Mouse (Mus musculus) layer of hippocampus, postnatal 10 days (tissue): ENCODE measurements around the gene Fgf9. TPM values are rescaled to one million over a fixed set of nuclear protein-coding genes. Genes with fewer than 3 reads are reported as not detected.

ENCODE experiments used
- DNase-seq, 2 experiments: peaks; one replicate each; pipeline ENCODE4 v3.0.0; 2021; ENCODE audit warnings: low spot score in 2 of 2
- long read RNA-seq: library from polyadenylated mRNA; stranded (forward); transcript quantifications from one replicate; pipeline ENCODE4 v2.0.0, GENCODE M21; 2023
- total RNA-seq, 2 experiments: library from RNA; stranded (reverse); gene quantifications; 2 replicates each; pipeline ENCODE4 v1.2.3; 2021

The Fgf9 gene
- 10 to 100 TPM; 15.8 to 16.9 TPM for total RNA-seq
- long read RNA-seq, transcript Fgf9-201 (3 exons, 1,593 nt) = major isoform, 7 of 13 reads
- long read RNA-seq, partial matches to known transcripts = 0 of 13 reads
- long read RNA-seq, other reads (novel, unspliced or antisense) = 5 of 13 reads

- DNase-seq = no peak
These were observed at the start of gene Fgf9 for GRCm38 (mm10) chr14:58070481-58071119. Fgf9 (plus strand) TSS chr14:58070547.

GRCm38 (mm10) chr14:58034567-58034966 is 35.8 kb upstream of the Fgf9 start:
- DNase-seq = peak; percentile 79 to 82

GRCm38 (mm10) chr14:58036174-58036573 is 34.2 kb upstream of the Fgf9 start:
- DNase-seq = no peak

DNA sequence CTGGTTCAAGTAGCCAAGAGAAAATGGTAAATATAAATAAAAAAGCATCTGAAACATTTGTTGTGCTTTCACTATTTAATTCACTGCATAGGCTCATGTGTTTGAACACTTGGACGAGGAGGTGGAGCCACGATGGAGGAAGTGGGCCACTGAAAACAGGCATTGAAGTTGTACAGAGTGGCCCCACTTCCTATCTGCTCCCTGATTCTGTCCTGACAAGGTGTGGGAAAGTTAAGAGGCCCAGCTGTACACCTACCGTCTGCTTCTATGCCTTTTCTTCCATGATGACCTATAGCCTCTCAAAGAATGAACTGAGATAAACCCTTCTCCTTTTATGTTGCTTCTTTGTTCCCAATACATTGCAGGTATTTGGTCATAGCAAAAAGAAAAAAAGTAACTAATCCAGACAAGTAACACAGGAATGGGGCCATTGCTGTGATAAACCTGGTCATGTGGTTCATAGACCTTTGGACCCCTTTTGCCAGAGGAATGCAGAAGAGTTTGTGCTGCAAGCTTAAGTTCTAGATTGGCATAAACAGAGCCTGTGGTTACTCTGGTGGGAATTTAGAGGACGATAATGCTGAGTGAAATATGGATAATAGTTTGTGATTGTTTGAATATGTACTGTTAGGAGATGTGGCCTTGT is 23.6 kb upstream of the Fgf9 start:
- DNase-seq = no peak

GRCm38 (mm10) chr14:58050691-58051090 is 19.7 kb upstream of the Fgf9 start:
- no peak for DNase-seq

DNA sequence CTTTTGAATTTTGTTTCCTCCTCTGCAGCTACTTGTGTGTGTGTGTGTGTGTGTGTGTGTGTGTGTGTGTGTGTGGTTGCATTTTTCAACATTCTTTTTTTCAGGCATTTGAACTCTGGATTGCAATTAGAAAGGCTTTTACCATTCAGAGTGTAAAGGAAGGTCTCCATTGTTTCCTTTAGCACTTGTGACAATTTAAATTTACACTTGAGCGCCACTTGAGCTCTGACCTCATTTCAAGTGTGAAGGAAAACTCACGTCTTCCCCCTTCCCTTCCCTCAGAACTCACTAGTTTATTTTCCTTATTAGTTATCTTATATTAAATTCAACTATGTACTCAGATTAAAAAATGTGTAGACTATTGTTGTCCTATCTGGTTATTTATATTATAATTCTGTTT is 2.8 kb upstream of the Fgf9 start:
- DNase-seq = no peak

DNA sequence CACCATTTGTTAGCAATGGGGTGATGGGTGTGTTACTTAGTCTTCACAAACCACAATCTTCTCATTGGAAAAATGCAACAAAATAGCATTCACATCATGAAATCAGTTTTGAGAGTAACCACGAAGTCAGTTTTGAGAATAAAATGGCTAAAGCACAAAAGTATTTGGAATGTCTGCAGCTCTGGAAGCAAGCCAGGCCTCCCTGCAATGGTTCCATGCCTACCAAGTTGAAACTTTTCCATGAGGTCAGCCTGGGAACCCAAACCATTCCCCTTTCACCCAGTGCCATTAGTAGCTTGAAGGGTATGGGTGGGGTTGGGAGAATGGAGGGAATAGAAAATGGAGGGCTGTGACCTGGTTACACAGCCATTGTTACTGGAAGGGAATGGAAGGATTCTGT is 1.7 kb upstream of the Fgf9 start:
- DNase-seq = no peak

GRCm38 (mm10) chr14:58069927-58070326 is 420 bp upstream of the Fgf9 start:
- no peak for DNase-seq

GRCm38 (mm10) chr14:58071120-58071641 is 834 bp downstream of the Fgf9 start:
- DNase-seq = peak; percentile 24 to 62

- peak; percentile 52 to 73 for DNase-seq
These were observed 1.8 kb downstream of the Fgf9 start for GRCm38 (mm10) chr14:58071830-58072770.

DNA sequence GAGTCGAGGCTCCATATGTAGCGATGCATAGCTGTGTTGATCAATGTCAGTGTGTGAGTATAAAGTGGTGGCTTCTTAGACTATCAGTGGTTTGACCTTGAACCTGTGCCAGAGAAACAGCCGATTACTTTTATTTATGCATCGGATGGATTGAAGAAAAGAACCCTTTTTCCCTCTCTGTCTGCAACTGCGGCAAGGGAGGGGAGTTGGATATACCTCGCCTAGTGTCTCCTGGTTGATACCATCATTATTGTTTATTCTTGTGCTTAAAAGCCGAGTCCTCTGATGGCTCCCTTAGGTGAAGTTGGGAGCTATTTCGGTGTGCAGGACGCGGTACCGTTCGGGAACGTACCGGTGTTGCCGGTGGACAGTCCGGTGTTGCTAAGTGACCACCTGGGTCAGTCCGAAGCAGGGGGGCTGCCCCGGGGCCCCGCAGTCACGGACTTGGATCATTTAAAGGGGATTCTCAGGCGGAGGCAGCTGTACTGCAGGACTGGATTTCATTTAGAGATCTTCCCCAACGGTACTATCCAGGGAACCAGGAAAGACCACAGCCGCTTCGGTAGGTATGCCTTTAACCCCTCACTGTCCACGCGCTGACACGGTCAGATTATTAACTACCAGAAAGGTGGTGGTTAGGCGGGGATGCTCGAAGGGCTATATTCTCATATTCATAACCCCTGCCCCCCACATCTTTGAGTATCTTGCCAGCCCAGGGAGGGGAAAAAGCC is 2.6 kb downstream of the Fgf9 start:
- no peak for DNase-seq

DNA sequence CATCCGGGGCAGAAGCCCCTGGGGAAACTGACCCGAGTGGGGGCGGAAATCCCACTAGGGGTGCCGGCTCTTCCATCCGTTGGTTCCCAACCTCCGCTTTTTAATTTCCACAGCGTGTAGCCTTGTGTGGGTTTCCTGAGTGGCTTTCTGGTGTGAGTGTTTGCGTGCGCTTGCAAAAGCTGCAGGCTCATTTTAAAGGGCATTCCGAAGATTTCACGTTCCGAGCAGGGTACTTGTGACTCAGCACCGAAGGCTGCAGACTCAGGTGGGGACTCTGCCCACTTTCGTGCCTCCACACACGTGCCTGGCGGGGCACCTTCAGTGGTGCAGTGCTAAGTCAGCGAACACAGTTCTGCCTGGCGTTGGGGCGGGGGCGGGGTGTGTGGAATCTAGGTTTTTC is 3.6 kb downstream of the Fgf9 start:
- DNase-seq = no peak

DNA sequence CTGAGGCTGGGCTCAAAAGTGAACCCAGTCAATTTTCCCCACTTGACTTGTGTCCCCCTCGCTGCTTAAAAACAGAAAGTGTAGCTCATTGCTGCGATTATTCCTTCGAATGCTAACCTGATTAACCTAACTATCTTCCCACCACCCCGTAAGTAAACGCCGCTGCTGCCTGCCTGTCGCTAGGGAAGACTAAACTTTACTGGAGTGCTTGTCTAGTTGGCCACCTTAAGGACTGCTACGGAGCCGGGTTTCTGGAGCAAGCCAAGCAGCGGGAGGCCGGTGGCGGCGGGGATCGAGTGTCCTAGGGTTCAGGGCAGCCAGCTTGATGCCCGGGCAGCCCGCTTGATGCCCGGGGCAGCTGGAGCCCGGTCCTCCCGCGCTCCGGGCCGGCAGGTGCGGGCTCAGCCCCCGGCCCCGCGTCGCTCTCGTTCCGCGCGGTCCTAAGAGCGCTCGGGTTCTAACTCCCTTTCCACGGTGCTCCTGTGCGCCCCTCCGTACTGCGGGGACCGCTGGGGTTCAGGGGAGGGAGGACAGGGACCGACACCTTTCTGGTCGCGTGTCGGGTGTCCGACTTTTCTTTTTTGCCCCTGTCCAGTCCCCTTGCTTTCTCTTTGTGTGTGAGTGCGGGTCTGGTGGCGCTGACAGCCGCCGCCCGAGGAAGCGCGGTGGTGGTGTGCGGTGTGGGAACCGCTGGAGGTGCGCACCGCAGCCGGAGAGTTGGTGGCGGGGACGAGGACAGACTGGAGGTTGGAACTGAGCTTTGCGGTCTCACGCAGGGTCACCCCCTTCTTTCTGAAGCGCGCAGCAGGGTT is 4.5 kb downstream of the Fgf9 start:
- peak; percentile 43 to 67 for DNase-seq

GRCm38 (mm10) chr14:58075433-58076029 is 5.2 kb downstream of the Fgf9 start:
- peak; percentile 35 to 56 for DNase-seq

DNA sequence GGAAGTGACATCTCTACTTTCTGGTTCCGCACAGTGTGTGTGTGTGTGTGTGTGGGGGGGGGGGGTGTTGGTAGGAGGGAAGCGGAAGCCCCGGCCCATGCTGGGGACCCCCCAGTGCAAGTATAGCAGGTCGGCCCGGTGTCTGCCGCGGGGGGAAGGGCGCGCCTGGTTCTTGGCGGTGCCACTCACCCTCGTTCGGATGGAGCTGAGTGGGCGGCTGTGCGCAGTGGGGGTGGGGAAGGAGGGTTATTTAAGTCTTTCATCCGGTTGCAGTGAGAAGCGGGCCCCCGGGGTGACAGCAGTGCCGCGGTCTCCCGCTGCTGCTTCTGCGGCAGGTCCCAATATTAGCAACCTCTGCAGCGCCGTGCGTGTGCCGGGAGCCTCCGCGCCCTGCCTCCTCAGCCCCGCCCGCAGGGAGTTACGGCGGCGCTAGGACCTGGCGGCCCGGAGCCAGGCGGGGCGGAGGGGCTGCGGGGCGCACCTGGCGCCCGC is 5.7 kb downstream of the Fgf9 start:
- DNase-seq = peak; percentile 65 to 71

DNA sequence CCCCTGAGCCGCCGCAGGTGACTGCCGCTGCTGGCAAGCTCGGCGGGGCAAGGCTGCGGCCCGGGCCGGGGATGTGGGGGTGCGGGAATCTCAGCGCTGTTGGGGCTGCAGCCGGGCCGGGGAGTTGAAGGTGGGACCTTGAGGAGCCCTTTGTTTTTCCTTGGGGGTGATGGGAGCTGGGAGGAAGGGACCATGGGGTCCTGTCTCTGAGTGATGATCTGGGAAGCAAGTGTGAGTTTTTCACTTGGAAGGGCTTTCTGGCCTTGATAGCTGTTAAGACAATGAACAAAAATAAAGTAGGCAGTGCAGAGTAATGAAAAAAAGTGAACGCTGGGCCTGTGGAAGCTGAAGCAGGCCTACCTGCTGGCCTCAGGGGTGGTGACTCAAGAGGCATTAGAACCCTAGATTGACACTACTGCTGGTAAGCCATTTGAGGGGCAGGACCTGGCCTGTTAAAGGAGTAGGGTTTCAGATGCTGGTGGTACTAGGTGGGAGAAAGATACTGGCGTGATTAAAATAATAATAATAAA is 6.4 kb downstream of the Fgf9 start:
- DNase-seq = no peak

GRCm38 (mm10) chr14:58079471-58079870 is 9.1 kb downstream of the Fgf9 start:
- DNase-seq = no peak

DNA sequence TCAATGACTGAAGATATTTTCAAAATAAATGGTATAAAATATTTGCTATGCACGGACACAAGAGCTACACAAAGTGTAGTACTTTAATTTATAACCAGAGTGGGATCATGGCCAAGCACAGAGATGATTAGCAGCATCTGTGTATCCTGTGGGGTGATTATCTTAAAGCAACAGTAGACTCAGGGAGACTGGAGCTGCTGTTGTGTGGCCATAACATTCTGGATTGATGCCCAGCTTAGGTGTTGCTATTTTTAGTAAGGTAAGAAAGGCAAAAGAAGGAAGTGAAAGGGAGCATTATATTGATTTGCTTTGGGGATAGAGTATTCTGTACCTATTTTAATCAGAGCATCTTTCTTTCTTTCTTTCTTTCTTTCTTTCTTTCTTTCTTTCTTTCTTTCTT is 11.6 kb downstream of the Fgf9 start:
- DNase-seq = no peak

DNA sequence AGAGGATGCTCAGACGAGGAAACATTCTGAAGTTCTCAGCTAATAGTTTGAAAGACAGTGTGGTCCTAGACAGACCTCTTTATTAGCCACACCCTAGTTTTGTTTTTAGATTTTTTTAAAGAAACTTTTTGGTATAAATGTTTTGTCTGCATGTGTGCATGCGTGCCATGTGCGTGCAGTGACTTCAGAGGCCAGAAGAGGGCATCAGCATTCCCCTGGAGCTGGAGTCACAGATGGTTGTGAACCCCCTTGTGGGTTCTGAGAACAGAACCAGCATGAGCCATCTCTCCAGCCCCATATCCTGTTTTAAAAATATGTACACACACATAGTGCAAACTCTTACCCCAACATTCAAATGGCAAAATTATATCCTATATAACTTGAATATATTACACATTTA is 13.9 kb downstream of the Fgf9 start:
- DNase-seq = no peak
